Mouse (Mus musculus): ENCODE measurements around the gene Prkcd.

GRCm38 (mm10) chr14:30551509-30551908 lies 74.5 kb downstream of the Prkcd start:
- TF ChIP-seq CTCF (IDR thresholded peaks at IDR 0.05; ENCODE audit: control insufficient read depth, insufficient read depth, insufficient read length) (no peak), MYOD1 (IDR thresholded peaks at IDR 0.05; ENCODE audit: control insufficient read depth, insufficient read length, low read depth) (no peak), CEBPB (IDR thresholded peaks at IDR 0.05; ENCODE audit: low read depth) (no peak), MYOG (IDR thresholded peaks at IDR 0.05; ENCODE audit: control insufficient read depth, extremely low read depth, insufficient read length) (no peak), USF1 (IDR thresholded peaks at IDR 0.05; ENCODE audit: low read depth) (no peak)
